Mouse (Mus musculus) intestine, embryonic 16.5 days (tissue): Measurements from ENCODE around the gene 6030458C11Rik. TPM values are rescaled to one million over a fixed set of nuclear protein-coding genes. Genes with fewer than 3 reads are reported as not detected.

ENCODE experiments used
- ATAC-seq: fragments of 200-750 bp; cut with Nextera tagmentation; 2 replicates; pipeline ENCODE4 v1.8.0; 2017; ENCODE audit warnings: moderate TSS enrichment, moderate library complexity
- H3K27ac ChIP-seq: fragments of 300-500 bp; sonication (generic); 2 replicates; pipeline ENCODE4 v1.5.1; 2014; ENCODE audit warnings: mild to moderate bottlenecking, low read length
- H3K27me3 ChIP-seq: fragments of 300-500 bp; sonication (generic); replicated peaks from 2 replicates; pipeline ENCODE4 v1.6.1; 2014; ENCODE audit warnings: low read length, control low read depth, mixed read lengths; ENCODE audit not compliant: control insufficient read depth, insufficient read depth
- H3K36me3 ChIP-seq: fragments of 300-500 bp; sonication (generic); 2 replicates; pipeline ENCODE4 v1.6.1; 2014; ENCODE audit warnings: low read length, control low read depth; ENCODE audit not compliant: control insufficient read depth, insufficient read depth
- H3K4me1 ChIP-seq: fragments of 300-500 bp; sonication (generic); 2 replicates; pipeline ENCODE4 v1.6.1; 2014; ENCODE audit warnings: low read length, control low read depth, mixed read lengths; ENCODE audit not compliant: control insufficient read depth, insufficient read depth
- H3K4me2 ChIP-seq: fragments of 300-500 bp; sonication (generic); 2 replicates; pipeline ENCODE4 v1.6.1; 2014; ENCODE audit warnings: low read depth, low read length, control low read depth
- H3K4me3 ChIP-seq: fragments of 300-500 bp; sonication (generic); 2 replicates; pipeline ENCODE4 v1.5.1; 2014; ENCODE audit warnings: mild to moderate bottlenecking, low read length
- H3K9ac ChIP-seq: fragments of 300-500 bp; sonication (generic); 2 replicates; pipeline ENCODE4 v1.6.1; 2014; ENCODE audit warnings: low read depth, low read length
- H3K9me3 ChIP-seq: fragments of 300-500 bp; sonication (generic); 2 replicates; pipeline ENCODE4 v1.6.1; 2016; ENCODE audit warnings: low read length, control low read depth; ENCODE audit not compliant: control insufficient read depth
- WGBS: fragments of 180-500 bp; shearing (Covaris S2); extraction: QIAGEN DNeasy Blood & Tissue Kit; methylation state at CpG from one replicate; pipeline ENCODE4 v1.1.7; 2014; 5-methylcytosine and 5-hydroxymethylcytosine counted together
- polyA plus RNA-seq: library from polyadenylated mRNA; unstranded; fragments of >200 nt; fragmentation: Nextera tagmentation; extraction: Ambion mirVana; gene quantifications from 2 replicates; pipeline ENCODE4 v1.2.1, GENCODE M21; 2015

6030458C11Rik gene
- polyA plus RNA-seq, 1 experiment from 2014 or later = 28.9 TPM

DNA sequence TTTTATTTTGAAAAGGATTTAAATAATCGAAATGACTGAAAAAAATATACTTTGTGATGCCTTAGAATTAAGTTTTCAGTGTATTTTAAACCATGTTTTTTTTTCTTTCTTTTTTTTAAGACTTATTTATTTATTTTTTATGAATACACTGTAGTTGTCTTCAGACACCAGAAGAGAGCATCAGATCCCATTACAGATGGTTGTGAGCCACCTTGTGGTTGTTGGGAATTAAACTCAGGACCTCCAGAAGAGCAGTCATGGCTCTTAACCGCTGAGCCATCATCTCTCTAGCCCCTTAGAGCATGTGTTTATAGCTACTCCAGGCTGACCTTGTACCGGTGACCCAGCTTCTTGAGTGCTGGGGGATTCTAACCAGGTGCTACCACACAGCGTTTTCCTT is 24.9 kb upstream of the 6030458C11Rik start:
- WGBS = 86% methylated on average over 4 of the region's 4 CpGs
- H3K36me3 ChIP-seq = peaks cover 15% of the 10 kb centered on the region

DNA sequence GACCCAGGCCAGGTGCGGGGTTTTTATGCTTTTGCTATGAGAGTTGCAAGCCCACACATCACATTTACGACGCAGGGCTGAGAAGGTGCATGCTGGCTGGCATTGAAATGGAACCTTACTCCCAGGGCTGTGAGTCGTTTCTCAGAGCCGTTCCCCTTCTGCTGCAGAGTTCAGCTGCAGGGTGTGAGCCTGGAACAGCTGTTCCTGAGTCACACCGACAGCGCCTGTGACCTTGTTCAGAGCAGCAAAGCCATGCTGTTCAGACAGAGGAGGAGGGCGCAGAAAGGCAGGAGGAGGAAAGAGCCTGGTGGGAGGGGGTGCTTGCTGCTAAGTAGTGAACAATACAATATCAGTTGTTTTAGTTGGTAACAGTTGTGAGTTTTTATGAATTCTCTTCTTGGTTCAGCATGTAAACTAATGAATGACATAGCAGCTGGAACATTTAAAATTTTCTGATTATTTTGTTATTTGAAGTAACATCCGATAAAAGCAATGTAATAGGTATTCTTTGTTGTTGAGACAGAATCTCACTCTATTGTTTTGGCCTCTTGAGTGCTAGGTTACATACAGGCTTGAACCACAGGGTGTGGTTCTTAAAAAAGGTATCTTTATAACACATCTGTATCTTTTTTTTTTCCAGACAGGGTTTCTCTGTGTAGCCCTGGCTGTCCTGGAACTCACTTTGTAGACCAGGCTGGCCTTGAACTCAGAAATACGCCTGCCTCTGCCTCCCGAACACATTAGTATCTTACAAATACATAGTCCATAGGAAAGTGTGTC is 23.9 kb upstream of the 6030458C11Rik start:
- WGBS = 78% methylated on average over 11 of the region's 11 CpGs
- Histone ChIP-seq H3K27ac (no peak overlapping the region), H3K9me3 (no peaks in the 10 kb centered on the region), H3K4me2 (no peak overlapping the region), H3K27me3 (no peaks in the 10 kb centered on the region), H3K4me3 (no peak overlapping the region), H3K4me1 (no peaks in the 10 kb centered on the region), H3K36me3 (peaks cover 23% of the 10 kb centered on the region), H3K9ac (no peak overlapping the region)
- ATAC-seq = no peak

More for the DNA sequence above, 24.9 kb upstream of the 6030458C11Rik start:
- Histone ChIP-seq H3K4me2 (no peak overlapping the region), H3K4me3 (no peak overlapping the region), H3K27ac (no peak overlapping the region), H3K9ac (no peak overlapping the region), H3K4me1 (no peaks in the 10 kb centered on the region), H3K27me3 (no peaks in the 10 kb centered on the region), H3K9me3 (no peaks in the 10 kb centered on the region)
- no peak for ATAC-seq

DNA sequence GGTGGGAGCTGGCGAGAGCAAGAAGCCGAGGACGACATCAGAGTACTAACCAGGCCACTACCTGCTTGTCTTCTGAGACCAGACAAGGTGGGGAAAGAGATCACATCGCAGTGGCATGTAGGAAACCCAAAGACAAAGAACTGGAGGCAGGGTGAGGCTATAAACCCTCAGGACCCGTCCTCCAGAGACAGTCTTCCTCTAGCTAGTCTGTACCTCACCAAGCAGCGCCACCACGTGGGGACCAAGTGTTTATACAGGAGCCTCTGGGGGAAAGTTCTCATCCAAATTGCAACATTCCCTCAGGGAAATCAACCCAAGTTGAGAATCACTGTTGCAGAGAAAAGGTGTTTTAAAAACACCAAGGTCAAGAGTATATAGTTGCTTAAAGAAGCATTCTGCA is 18.4 kb upstream of the 6030458C11Rik start:
- H3K4me1 ChIP-seq = no peaks in the 10 kb centered on the region
- 81% methylated on average over 7 of the region's 7 CpGs for WGBS
- ATAC-seq = no peak

DNA sequence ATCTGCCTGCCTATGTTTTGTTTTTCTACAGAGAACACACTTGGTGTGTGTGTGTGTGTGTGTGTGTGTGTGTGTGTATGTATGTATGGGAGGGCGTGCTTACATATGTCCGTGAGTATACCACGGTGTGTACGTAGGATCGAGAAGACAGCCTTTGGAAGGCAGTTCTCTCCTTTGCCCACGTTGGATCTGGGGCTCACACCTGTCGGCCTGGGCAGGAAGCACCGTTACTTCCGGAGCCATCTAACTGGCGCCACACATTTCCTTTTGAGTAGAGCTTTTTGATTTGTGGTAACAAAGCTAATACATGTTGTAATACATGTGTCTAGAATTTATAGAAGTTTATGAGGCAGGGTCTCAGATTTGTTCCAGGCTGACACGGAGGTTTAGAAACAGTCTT is 16.3 kb upstream of the 6030458C11Rik start:
- Histone ChIP-seq H3K36me3 (peaks cover 25% of the 10 kb centered on the region), H3K9me3 (no peaks in the 10 kb centered on the region), H3K9ac (no peak overlapping the region), H3K4me3 (no peak overlapping the region), H3K4me1 (no peaks in the 10 kb centered on the region), H3K27me3 (no peaks in the 10 kb centered on the region), H3K4me2 (no peak overlapping the region), H3K27ac (no peak overlapping the region)
- ATAC-seq = no peak
- 92% methylated on average over 11 of the region's 11 CpGs for WGBS

More for the DNA sequence above, 18.4 kb upstream of the 6030458C11Rik start:
- Histone ChIP-seq H3K27me3 (no peaks in the 10 kb centered on the region), H3K36me3 (peaks cover 27% of the 10 kb centered on the region), H3K4me2 (no peak overlapping the region), H3K9ac (no peak overlapping the region), H3K4me3 (no peak overlapping the region), H3K9me3 (no peaks in the 10 kb centered on the region), H3K27ac (no peak overlapping the region)

DNA sequence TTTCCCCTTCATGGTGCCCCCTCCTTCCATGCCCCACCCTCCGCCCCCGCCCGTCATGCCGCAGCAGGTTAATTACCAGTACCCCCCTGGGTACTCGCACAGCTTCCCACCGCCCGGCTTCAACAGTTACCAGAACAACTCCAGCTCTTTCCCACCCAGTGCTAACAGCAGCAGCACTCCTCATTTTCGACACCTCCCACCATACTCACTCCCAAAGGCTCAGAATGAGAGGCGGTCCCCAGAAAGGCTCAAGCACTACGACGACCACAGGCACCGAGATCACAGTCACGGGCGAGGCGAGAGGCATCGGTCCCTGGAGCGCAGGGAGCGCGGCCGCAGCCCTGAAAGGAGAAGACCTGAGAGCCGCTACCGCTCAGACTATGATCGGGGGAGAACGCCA is 9.8 kb upstream of the 6030458C11Rik start:
- no peak overlapping the region for H3K9ac ChIP-seq
- no peak overlapping the region for H3K27ac ChIP-seq
- no peak for ATAC-seq
- no peak overlapping the region for H3K4me2 ChIP-seq
- no peaks in the 10 kb centered on the region for H3K4me1 ChIP-seq
- no peak overlapping the region for H3K4me3 ChIP-seq
- H3K36me3 ChIP-seq = peaks cover 12% of the 10 kb centered on the region
- no peaks in the 10 kb centered on the region for H3K27me3 ChIP-seq
- WGBS = 95% methylated on average over 24 of the region's 24 CpGs
- H3K9me3 ChIP-seq = no peaks in the 10 kb centered on the region

DNA sequence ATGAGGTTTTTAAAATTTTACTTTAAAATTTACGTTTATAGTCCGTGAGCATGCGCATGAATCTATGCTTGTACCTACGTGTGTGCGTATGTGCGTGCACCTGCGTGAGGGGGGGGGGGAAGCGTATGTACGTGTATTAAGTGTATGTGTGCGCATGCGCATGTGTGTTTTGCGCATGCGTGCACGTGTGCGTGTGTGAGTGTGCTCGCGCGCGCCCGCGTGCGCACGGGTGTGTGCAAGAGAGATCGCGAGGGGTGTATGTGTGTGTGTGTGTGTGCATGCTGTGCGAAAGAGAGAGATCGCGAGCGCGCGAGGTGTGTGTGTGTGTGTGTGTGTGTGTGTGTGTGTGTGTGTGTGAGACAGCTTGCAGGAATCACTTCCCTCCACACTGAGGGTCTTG is 8.9 kb upstream of the 6030458C11Rik start:
- H3K9me3 ChIP-seq = no peaks in the 10 kb centered on the region
- 98% methylated on average over 31 of the region's 31 CpGs for WGBS

DNA sequence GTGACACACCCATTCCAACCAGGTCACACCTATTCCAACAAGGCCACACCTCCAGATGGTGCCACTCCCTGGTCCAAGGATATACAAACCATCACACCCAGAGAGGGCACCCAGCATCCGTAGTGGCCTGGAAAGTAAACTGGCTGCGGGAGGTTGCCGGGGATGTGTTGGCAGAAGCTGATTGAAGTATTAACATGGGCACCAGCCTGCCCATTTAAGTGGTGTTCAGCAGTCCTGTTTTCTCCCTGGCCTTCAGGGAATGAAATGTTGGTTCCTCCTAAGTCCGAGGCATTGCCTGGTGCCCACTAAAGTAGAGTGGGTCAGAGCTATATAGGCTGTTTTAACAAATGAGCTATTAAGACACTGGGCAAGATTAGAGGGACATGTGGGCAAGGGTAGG is 8.2 kb upstream of the 6030458C11Rik start:
- 90% methylated on average over 4 of the region's 4 CpGs for WGBS
- H3K4me2 ChIP-seq = no peak overlapping the region
- H3K27me3 ChIP-seq = no peaks in the 10 kb centered on the region
- H3K9me3 ChIP-seq = no peaks in the 10 kb centered on the region
- no peak overlapping the region for H3K4me3 ChIP-seq
- ATAC-seq = no peak
- peaks cover 12% of the 10 kb centered on the region for H3K36me3 ChIP-seq
- H3K27ac ChIP-seq = no peak overlapping the region
- no peaks in the 10 kb centered on the region for H3K4me1 ChIP-seq
- no peak overlapping the region for H3K9ac ChIP-seq

More for the DNA sequence above, 8.9 kb upstream of the 6030458C11Rik start:
- Histone ChIP-seq H3K4me2 (no peak overlapping the region), H3K27ac (no peak overlapping the region), H3K27me3 (no peaks in the 10 kb centered on the region), H3K4me1 (no peaks in the 10 kb centered on the region), H3K4me3 (no peak overlapping the region), H3K36me3 (peaks cover 12% of the 10 kb centered on the region), H3K9ac (no peak overlapping the region)
- no peak for ATAC-seq

DNA sequence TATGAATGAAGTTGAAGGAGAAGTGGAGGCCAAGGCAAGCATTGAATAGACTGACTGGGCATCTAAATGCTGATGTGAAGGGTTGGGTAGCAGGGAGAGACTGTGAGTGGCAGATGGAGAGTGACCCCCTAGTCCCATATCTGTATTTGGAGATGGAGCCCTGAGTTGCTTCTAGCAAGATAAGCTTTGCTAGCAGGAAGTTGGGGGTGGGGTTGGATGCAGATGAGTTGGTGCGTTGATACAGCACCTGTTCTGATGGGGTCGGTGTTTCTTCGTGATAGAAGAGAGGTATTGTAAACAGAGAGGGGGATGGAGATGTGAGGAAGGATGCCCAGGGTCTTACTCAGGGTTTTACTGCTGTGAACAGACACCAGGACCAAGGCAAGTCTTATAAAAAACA is 5.4 kb upstream of the 6030458C11Rik start:
- Histone ChIP-seq H3K4me3 (no peak overlapping the region), H3K9me3 (no peaks in the 10 kb centered on the region), H3K36me3 (peaks cover 12% of the 10 kb centered on the region), H3K4me1 (peaks cover 12% of the 10 kb centered on the region; the same call in 1 of the 2 replicates), H3K4me2 (no peak overlapping the region), H3K9ac (no peak overlapping the region), H3K27me3 (no peaks in the 10 kb centered on the region), H3K27ac (no peak overlapping the region)
- ATAC-seq = no peak
- WGBS = 94% methylated on average over 3 of the region's 3 CpGs

DNA sequence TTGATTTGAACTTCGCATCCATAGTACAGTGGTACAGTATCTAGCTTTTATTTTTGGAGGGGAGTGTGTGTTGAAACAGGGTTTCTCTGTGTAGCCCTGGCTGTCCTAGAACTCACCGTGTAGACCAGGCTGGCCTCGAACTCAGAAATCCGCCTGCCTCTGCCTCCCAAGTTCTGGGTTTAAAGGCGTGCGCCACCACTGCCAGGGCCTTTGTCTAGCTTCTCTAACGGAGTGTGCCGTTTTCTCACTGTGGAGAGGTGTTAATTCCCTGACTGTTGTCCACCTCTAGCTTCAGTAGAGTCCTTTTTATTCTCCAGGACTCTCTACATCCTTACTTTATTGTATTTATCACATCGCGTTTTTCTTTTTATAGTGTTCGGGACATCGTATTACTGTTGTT is 959 bp upstream of the 6030458C11Rik start:
- no peak for ATAC-seq
- peak overlapping the region; percentile 94 for H3K4me3 ChIP-seq
- no peaks in the 10 kb centered on the region for H3K9me3 ChIP-seq
- peak overlapping the region; percentile 77 for H3K4me2 ChIP-seq
- H3K9ac ChIP-seq = peak overlapping the region; percentile 89
- H3K36me3 ChIP-seq = 0 out of 2 replicates have a peak, but pooled peaks cover 5% of the 10 kb centered on the region
- no peaks in the 10 kb centered on the region for H3K27me3 ChIP-seq
- H3K27ac ChIP-seq = no peak overlapping the region
- 47% methylated on average over 12 of the region's 12 CpGs for WGBS
- peaks cover 12% of the 10 kb centered on the region; the same call in 1 of the 2 replicates for H3K4me1 ChIP-seq
